Mouse (Mus musculus): ENCODE results near the gene Fsd1l.

Fsd1l gene

DNA sequence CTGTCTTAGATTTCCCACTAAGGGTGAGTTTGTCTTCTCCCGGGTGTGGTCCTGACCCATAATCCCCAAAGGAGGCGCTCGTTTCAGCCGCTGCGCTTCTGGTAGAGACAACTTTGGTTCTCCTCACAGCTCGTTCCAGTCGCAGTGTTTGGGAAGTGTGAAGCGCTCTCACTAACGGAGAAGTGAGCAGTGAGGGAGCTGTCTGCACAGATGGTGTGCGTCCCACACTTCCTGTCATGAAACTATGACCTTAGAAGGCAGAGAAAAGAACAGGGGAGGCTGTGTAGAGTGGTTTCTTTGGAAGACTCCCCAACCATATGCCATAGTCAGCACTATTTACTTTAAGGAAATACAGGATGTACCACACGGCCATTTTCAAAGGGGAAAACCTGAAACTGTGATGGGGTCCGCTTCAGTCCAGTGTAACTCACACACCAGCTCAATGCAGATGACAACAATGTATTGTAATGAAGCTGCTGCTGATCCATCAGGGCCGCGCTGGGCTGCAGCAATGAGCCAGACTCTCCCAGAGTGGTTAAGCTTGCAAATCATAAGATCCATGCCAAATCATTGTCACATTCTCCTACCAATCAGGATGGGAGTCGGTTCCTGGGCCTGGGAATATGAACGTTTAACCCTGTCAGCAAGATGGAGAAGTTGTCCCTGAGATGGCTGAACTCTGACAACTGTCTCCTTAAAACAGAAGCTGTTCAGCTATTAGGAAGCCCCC, 119.3 kb downstream of the Fsd1l start:
- no peak for DNase-seq

Measured in lung, adult 18-20 months (tissue).